Mouse (Mus musculus) liver, adult (tissue): ENCODE results near the gene Slc7a14.

ENCODE experiments used
- GATA4 ChIP-seq: IDR thresholded peaks from 2 replicates; pipeline ENCODE4 v1.6.1; 2014; ENCODE audit warnings: mild to moderate bottlenecking, low read length; ENCODE audit not compliant: insufficient replicate concordance

Gene Slc7a14

GRCm38 (mm10) chr3:31191402-31191801 is 118.8 kb downstream of the Slc7a14 start:
- TF ChIP-seq GATA4, result no peak

DNA sequence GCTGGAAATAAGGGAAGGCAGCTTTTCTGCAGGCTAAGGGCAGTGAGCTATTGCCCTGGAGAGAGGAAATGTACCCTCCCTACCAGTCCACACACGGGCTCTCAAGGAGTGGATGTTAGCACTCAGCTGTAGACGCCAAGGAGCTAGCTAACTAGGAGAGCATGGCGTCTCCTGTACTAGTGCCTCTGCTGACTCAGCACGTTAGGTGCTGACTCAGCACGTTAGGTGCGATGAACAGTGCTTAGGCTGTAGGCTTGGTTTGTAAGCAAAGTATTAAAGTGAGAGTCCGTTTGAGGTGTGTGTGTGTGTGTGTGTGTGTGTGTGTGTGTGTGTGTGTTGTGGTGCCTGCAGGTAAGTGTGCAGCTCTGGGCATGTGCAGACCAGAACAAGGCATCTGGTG is 119.8 kb downstream of the Slc7a14 start:
- TF ChIP-seq GATA4, result no peak

DNA sequence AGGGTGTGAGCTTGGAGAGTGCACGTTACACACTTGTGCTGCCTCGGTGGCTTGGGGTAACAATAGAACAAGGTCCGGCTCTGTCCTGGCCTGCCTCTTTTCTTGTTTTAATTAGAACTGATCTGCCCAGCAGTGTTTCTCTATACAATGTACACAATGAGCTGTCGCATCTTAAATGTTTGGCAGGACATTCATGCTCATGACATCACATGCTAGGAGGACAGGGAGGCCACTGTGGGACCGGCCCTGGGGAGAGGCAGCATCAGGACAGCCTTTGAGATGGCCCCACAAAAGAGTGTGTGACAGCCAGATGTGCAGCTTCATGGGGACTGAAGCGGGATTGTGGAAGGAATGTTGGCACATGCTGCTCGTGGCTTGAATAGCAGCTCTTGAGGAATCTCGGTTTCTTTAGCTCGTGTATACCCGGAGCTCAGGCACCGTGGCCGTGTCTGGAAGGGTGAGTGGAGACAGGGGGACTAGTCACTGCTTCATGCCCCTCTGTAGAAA is 143.8 kb downstream of the Slc7a14 start:
- no peak for TF ChIP-seq GATA4

- no peak for TF ChIP-seq GATA4
Measured at GRCm38 (mm10) chr3:31165803-31166202, 144.4 kb downstream of the Slc7a14 start.

GRCm38 (mm10) chr3:31162860-31163259 is 147.3 kb downstream of the Slc7a14 start:
- TF ChIP-seq GATA4, result no peak

DNA sequence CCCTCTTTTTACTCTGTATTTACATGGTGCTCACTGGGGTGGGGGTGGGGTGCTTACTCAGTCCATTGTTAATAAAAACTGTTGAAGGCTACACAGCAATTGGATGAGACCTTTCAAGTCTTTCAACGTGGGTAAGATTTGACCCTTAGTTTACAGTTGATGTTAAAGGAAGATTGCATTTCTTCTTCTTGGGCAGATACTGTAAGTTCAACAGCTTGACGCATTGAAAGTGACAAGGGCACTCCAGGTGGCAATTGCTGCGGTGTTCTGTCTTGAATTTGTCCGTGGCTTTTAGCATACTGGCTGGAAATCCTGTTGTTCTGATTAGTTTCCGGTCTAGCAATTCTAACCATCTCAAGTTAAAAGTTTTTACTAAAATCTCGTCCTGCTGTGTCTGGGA is 148.8 kb downstream of the Slc7a14 start:
- TF ChIP-seq GATA4, result no peak

DNA sequence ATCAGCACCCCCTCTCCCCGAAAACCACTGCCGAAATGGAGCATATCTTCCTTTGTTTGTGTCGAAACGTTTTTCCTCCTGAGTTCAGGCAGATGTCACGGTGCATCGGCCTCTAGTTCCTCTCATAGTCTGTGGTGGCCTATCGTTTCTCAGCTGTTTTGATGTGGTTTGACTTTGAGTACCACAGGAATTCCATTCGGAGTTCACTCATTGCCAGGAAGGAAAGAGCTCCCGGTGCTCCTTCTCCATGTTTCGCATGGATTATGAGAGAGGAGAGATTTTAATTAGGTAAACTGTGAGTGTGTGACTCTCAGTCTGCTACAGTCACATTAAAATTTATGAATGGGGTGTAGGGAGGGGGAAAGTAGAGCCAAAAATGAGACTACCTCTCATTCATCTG is 150.1 kb downstream of the Slc7a14 start:
- no peak for TF ChIP-seq GATA4

DNA sequence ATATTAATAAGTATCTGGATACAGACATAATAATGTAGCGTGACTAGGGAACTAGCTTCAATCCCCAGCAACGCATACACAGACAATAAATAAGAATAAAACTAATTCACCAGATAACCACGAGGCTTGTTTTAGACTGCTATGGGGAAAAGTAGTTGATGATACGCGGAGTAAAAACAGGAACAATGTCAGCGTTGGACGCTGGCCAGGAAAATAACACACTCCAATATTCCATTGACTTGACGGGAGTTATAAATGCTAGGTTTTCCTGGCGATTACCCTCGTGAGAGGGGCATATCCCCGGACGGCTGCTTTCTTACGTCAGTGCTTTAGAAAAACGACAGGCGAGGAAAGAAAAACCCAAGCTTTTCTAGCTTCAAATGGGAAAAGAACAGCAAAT is 152.4 kb downstream of the Slc7a14 start:
- no peak for TF ChIP-seq GATA4

GRCm38 (mm10) chr3:31156126-31156525 is 154.1 kb downstream of the Slc7a14 start:
- no peak for TF ChIP-seq GATA4
